Mouse (Mus musculus): ENCODE results near the gene Stk17b. TPM values are rescaled to one million over a fixed set of nuclear protein-coding genes. Genes with fewer than 3 reads are reported as not detected.

The Stk17b gene
- 1 to 10 TPM; 4.0 to 7.2 (median 6.5) TPM for total RNA-seq (2022)

DNA sequence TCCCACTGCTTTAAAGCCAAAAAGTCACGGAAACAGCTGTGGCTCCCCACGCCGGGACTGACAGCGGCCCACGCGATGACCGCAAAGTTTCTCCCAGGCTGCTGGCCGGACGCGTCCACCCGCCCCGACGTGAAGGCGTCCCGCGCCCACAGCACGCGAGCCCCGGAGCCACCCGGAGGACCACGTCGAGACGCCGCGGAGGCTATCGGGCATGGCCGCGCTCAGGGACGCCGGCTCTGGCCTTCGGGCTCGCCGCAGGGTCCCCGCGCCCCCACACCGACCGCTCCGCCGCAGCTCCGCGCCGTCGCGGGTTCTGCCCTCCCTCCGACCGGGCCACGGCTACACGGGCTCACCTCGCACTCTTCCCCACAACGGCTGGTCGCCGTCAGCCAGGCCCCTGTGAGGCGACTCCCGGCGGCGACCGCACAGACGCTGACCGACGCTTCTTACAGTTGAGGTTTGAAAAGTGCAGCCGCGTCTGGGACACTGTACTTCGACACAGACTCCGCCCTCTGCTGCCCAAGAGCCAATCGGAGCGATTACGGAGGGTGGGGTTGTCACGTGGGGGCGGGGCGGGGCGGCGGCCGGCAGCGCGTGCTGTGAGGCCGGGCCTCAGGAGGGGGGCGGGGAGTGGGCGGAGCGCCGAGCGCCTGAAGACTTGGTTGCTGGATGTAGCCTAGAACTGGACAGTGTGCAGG, at the start of gene Stk17b:
TSS of gene Stk17b (minus strand) at position 504 of the 698 bp plus-strand sequence.
- peak; percentile 89 to 94 for DNase-seq (ENCODE audit: low spot score in 2 of 2)

GRCm38 (mm10) chr1:53830286-53830685, 45.3 kb upstream of the Stk17b start:
- no peak for DNase-seq (ENCODE audit: low spot score in 2 of 2)

- DNase-seq (ENCODE audit: low spot score in 2 of 2), result no peak
Observed at GRCm38 (mm10) chr1:53829089-53829488, 44.1 kb upstream of the Stk17b start.

DNA sequence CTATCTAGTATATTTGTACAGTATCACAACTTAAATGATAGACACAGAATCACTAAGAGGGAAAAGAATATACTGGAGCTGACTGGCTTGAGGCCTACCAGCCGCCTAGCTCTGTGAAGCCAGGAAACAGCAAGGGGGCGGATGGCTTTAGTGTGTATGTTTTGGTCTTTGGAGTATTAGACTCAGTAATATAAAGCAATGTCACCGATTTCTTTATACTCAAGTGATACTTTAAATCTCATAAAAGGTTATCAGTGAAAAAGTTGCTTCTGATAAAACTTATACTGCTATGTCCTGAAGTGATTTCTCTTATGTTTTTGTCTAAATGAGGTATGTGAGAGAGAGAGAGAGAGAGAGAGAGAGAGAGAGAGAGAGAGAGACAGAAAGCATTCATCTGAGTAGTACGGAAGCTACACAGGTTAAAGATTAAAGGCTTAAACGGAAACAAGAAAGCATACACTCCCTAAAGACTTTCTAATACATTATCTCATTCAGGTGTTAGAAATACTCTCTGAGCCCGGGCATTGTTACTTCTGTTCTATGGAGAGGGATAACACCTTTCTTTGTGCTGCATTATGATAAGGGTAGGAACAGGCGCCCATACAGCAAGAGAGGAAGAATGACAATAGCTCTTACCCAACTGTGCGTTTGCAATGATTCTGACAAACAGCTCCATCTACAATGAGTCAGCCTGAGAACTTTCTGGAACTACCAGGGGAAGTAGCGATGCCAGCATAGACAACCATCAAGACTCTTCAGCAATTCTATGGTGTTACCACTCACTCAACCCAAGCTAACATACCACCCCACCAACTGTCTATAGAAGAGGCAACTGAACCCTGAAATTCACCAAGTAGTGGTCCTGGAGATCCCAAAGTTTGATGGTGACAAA, 39.7 kb upstream of the Stk17b start:
- DNase-seq (ENCODE audit: low spot score in 2 of 2), result no peak

GRCm38 (mm10) chr1:53823687-53824445, 38.8 kb upstream of the Stk17b start:
- DNase-seq (ENCODE audit: low spot score in 2 of 2), result no peak

DNA sequence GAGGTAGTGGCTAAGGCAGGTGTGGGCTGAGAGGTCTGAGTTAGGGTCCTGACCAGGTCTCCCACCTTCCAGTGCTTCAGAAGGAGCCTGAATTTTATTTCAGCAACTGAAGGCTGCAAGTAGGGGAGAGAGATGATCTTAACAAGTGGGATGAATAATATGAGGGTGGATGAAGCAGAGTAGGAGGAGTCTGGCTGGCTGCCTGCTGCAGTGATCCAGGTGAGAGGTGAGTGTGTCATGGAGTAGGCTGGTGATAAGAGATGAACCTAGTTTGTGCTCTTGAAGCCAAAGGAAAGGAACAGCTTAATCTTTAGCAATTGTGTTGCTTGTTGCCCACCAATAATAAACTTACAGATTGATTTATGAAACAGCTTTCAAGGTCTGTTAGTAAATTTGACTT, 37.0 kb upstream of the Stk17b start:
- no peak for DNase-seq (ENCODE audit: low spot score in 2 of 2)

- no peak for DNase-seq (ENCODE audit: low spot score in 2 of 2)
Observed at GRCm38 (mm10) chr1:53820041-53820632, 35.1 kb upstream of the Stk17b start.

DNA sequence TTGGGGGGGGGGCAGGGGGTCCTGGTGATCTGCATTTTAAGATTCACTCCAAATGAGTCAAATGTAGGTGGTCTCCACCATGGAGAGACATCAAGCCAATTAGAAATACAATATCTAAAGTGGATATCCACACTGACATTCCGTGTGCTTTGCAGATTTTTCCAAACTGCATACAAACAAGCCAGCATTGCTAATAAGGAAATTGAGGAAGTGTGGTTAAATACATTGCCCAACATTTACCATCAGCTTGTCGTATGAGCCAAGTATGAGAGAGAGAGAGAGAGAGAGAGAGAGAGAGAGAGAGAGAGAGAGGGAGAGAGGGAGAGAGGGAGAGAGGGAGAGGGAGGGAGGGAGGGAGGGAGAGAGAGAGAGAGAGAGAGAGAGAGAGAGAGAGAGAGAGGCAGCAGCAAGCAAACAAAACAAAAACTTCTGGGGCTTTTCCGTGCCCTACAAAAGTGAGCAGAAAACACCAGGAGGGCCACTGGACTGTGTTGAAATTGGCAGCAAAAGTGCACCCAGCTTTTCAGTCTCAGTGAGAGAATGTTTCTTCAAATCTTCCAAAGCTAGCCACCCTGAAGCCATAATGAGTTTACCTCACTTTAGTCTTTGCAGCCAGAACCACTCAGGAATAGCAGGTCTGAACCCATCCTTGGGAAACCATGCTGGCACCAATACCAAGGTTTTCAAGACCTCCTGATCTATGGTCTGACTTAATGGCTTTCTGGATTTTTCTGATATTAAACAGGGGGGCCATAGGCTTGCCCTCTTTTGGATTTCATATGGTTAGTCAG, 33.2 kb upstream of the Stk17b start:
- no peak for DNase-seq (ENCODE audit: low spot score in 2 of 2)

DNA sequence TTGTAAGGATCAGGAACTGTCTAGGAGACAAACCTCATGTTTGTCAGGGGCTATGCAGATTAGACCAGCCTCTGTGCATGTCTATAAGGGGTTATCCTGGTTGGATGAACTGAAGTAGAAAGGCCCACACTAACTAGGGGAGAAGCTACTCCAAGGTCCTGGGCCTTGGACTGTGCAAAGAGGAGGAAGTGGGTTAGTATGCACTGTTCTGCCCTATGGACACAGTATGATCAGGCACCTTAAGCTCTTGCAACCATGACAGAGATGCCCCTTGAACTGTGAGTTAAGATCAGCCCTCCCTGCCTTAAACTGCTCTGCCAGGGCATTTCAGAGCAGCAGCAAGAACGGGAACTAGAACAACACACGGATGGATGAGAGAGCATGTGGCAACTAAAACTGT, 31.3 kb upstream of the Stk17b start:
- DNase-seq (ENCODE audit: low spot score in 2 of 2), result no peak

DNA sequence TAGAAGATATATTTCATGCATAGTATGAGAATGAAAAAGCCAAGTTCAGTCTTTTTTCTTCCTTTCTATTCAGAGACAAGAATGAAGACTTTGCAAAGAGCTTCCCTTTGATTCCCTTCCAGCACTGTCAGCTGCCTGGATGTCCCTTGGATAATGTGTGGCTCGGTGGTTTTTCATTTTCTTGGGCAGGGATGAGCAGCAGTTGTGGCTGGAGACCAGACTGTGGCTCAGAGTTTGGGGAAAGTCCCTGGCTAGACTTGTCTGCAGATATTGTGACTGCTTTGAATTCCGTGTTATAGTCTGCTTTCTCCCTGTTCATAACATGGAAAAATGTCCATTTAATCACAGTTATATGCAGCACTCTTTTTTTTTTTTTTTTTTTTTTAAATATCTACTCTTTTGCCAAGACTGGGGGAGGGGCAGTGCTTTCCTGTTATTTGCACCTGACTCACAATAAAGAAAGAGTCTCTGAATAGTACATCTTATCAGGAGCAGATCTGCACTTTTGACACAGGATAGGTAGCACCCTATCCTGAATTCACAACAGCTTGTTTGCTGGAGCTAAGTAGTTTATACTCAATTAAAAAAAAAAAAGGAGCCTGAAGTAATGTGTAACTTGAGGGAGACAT, 29.2 kb upstream of the Stk17b start:
- no peak for DNase-seq (ENCODE audit: low spot score in 2 of 2)

- no peak for DNase-seq (ENCODE audit: low spot score in 2 of 2)
Observed at GRCm38 (mm10) chr1:53811919-53812318, 26.9 kb upstream of the Stk17b start.

GRCm38 (mm10) chr1:53808229-53808628, 23.2 kb upstream of the Stk17b start:
- no peak for DNase-seq (ENCODE audit: low spot score in 2 of 2)

DNA sequence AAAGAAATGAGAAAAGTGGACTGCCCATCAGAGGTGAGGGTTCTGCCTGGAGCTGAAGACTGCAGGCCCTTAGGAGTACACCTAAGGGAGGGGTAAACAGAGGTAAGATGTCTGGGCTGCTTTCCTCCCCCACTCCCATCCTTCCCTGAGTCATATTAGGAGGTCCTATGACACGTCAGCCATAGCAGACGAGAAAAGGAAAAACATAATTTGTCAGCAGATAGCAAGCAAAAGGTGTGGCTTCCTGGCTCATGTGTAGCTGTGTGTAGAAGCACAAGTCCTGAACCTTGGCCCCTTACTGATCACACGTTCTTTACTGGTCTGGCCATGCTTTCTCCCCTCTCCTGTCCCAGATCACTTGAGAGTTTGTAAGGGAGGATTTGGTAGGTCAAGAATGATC, 12.8 kb upstream of the Stk17b start:
- no peak for DNase-seq (ENCODE audit: low spot score in 2 of 2)

DNA sequence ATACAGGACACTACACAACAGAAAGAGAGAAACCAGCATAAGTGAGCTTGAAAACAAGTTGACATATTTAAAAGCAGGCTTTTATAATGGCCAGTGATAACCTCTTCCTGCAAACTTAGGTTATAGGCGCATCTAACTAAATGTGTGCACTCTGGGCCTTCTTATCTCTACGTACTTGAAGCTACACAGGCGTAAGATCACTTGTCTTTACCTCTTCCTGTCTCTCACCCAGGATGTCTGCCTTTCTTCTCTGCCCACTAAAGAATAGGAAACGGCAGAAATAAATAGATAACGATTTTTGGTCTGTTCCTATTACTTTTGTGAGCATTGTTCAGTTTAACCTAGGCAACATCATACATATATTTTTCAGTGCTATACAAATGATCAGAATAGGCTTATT, 12.1 kb upstream of the Stk17b start:
- DNase-seq (ENCODE audit: low spot score in 2 of 2), result no peak

DNA sequence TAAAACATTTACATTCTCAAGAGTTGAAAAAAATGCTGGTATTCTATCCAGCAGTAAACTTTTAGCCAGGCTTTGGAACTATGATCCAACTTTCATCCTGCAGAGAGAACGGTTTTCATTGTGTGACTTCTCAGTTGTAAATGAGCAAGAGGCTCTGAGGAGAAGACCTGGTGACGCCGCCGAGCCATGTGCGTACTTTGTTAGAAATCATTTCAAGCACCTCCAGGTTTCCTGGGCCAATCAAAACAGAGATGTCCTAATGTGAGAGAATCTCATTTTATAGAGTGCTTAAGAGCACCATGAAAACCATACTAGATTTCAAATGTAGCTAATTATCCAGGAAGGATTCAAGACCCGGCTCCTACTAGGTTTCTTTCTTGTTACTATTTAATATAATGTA, 11.2 kb upstream of the Stk17b start:
- no peak for DNase-seq (ENCODE audit: low spot score in 2 of 2)

- no peak for DNase-seq (ENCODE audit: low spot score in 2 of 2)
Observed at GRCm38 (mm10) chr1:53795591-53795990, 10.6 kb upstream of the Stk17b start.

DNA sequence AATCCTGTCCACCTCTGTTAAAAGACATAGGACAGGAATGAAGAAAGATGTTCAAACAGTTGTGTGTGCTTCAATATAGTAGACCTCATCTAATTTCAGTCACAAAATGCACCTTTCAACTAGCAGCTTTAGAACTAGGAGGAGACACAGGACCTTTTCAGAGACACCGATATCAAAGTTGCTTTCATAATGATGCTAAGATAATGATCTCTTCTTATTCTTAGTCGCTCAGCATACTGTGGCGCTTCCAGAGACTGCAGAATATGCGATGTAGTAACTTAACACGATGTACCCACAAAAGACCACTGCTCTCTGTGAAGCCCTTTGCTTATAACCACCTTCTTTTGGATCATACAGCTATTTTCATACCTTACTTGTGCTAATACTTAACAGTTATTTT, 10.1 kb upstream of the Stk17b start:
- no peak for DNase-seq (ENCODE audit: low spot score in 2 of 2)

DNA sequence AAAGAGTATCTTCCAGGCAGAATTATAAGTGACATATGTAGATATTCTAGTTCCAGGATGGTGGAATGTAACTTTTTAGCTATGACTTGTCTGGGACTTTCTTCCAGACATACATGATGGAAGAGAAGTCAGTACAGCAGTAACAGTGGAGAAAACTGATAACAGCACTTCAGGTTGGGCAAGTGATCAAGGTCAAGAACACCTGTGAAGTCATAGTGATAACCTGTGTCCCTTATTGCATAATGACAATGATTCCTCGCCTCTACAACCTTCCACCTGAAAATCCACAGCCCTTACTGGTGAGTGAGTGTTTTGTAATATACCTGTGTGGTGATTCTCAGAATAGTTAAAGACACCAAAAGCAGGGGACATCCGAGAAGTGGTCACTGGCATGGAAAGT, 9.3 kb upstream of the Stk17b start:
- DNase-seq (ENCODE audit: low spot score in 2 of 2), result no peak

GRCm38 (mm10) chr1:53791343-53791742, 6.3 kb upstream of the Stk17b start:
- no peak for DNase-seq (ENCODE audit: low spot score in 2 of 2)

DNA sequence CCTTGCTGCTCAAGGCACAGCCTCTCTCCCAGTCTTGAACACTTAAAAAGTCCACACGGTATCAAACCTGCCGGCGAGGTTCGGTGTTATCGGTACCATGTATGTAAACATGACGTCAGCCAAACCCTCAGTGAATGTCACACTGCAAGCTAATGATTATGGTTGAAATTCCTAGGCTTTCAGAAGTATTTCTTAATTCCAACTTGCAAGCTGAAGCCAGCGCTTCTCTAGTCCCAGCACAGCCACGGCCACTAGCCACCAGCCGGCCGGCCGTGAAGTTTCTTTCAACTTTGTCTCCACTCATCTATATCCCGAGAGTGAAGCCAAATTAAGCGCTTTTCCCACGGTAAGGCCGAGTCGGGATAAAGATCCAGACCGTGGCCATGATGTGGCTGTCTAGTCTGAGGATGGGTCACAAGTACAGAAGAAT, 718 bp downstream of the Stk17b start:
- peak in 1 of 2 experiments; percentile 3 for DNase-seq (ENCODE audit: low spot score in 2 of 2)

Measured in gastrocnemius, adult 8-10 months (tissue).